Mouse (Mus musculus) frontal cortex, postnatal 25 days (tissue): ENCODE measurements around the gene Slx4ip.

Source experiments
- DNase-seq, 2 experiments: peaks; one replicate each; pipeline ENCODE4 v3.0.0; 2022; ENCODE audit warnings: low spot score in 2 of 2

Slx4ip gene

DNA sequence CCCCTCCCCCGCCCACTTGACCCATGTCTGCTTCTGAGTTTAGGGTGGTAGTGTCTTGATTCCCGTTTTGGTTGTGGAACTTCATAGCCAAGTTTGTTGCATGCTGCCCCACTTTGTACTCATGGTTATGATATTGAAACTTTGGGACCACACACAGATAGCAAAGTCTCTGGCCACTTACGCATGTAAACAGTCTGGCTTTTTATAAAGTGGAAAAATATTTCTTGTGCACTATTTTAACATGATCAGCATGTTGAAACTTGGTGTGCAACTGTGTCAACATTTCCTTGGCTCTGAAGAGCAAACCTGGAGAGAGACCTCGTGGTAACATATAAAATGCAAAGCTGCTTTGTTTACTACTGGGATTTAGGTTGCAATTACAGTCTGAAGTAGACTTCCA is 56.5 kb downstream of the Slx4ip start:
- no peak for DNase-seq

DNA sequence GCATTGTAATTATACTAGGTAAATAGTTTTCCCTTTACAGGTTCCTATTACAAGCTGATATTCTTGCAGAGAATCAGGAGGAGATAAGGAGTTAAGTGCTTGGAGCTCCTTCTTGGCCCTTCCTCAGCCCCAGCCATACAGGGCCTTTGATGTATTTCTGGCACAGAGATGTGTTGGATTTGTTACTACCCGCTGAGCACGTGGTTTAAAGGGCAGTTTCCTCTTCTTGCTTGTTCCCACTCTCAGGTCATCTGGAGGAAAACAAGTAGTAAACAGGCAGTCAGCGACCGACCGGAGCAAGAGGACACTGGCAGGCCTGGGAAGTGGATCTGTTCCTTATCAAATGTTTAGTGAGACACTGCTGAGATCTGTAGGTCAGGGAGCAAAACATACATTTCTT is 56.9 kb downstream of the Slx4ip start:
- no peak for DNase-seq

DNA sequence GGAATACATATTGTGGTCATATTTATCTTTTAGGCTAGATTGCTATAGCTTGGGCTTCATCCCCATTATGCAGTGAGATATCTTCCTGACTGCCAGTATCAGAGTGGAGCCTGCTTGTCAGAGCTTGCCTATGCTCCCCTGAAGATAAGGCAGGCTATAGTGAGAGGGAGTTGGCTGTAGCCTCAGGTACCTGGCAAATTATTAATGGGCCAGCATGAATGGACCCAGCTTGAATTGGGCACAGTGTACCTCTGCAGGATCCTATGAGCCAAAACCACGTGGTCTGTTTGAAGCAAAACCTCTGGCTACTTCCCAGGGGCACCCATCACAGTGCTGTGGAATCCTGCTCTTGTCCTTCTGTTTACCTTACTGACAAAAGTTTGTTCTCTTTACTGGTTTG is 61.2 kb downstream of the Slx4ip start:
- DNase-seq, result no peak

DNA sequence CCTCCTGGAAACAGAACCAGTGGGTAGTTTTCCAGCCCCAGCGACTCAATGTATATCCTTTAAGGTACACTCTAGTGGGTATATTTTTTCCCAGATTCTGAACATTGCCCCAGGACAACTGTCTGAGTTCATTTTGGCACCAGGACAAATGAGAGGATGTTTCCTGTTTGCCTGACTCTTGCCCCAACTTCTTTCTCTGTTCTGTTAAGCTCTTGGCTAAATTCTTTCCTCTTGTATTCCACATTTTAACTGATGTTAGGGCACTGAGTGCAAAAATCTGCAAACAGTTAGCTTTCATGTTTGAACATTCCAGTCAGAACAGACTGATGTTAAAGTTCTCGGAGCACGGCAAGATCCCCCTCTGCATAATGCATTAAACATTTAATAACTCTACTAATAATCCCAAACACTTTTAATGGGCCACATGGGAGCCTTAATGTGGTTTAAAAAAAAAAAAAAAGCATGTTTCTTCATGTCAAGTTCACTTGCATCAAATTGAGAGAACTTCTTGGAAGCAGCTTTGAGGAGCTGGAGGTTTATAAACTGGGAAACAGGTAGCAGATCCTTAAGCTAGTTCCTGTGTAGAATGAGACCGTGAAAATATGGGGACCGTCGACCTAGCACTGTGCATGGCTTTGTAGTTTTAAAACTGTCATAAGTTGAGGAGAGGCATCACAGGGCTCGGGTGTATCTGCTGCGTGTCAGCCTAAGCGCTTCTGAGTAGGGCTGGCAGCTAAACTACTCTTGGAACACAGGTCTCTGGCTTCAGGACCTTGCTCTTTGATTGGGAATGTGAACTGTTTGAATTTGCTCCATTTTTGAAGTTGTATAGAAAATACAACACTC is 64.9 kb downstream of the Slx4ip start:
- no peak for DNase-seq

DNA sequence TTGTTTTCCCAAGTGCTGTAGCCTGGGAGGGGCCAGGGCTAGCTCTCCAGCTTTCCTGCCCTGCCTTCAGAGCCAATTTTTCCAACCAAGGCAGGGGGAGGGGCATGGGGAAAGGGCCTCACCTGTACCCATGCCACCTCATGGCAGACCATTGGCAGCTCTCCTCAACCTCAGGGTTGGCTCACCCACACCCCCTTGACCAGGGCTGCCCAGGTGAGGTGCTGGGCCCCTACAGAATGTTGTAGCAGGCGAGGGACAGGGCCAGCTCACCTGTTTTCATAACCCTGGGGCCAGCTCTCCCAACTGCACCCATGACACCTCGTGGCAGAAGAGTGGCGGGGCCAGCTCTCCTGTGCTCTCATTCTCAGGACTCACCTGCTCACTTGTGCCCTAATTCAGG is 67.7 kb downstream of the Slx4ip start:
- no peak for DNase-seq

DNA sequence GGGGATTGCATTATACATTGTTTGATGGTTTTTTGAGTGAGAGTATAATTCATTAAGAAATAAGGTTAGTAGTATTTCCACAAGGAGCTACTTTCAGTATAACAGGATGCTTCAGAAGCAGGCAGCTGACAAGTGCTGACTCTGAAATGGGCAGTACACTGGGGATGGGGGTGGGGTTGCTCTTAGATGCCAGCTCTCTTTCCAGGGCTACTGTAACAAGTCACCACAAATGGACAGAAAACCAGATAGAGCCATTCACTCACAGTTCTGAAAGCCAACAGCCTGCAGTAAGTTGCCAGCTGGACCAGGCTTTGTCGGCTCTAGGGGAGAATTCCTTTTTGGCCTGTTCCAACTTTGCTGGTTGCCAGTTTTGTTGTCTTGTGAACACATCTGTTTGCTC is 84.8 kb downstream of the Slx4ip start:
- DNase-seq, result no peak

DNA sequence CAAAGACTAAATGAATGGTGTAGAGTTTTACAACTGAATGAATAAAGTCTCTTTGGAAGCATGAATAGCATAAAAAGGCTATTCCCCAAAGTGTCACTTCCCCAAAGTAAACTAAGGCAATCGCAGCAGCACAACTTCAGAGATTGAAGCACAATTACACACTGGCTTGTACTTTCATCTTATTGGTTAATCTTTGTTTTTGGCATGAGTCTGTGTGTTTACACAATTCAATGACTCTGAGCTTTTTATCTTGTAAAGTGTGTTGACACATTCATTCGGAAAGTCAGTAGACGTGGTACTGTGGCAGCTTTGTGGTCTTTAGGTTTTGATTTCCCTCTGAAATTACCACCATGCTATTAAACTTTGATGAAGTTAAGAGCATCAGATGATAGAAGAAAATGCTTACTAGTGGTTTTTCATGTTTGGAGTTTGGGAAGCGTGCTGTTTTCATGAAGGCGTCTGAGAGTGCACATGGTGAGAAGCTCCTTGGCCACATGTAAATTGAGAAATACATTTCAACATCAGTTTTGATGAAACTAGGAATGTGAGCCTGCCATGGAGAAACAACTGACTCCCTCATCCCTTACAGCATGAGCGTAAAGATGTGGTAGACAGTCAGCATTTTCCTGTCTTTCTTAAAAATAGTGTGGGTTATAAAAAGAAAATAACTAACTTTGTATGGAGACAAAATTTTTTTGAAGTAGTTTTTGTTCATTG is 88.2 kb downstream of the Slx4ip start:
- DNase-seq, result no peak

DNA sequence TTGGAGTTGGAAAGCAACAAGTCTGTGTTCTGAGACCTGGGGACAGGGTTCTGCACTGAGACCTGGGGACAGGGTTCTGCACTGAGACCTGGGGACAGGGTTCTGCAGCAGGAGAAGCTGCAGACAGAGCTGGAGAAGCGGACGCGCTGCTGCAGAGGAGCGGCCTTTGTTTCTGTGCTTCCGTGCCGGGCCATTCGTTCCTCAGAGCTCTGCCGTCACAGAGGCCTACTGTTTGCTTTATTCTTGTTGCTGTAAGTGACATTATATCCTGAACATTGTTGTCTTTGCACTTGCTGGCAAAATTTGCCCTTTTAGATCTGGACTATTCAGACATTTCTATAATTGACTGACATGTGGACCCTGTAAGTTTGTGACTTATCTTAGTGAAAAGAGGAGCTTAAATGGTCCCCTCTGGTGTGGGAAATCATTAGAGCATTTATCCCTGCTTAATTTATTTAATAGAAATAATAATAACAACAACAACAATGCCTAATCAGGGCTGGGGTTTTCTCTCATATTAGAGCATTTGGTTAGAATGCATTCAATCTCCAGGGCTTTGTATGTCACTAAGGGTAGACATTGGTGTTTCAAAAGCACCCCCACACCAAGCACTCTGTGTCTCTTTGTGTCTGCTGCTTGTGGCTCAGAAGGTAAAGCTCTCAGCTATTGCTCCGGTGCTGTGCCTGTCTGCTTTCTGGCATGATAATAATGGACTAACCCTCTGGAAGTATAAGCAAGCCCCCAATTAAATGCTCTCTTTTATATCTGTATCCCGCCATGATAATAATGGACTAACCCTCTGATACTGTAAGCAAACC is 90.3 kb downstream of the Slx4ip start:
- no peak for DNase-seq

DNA sequence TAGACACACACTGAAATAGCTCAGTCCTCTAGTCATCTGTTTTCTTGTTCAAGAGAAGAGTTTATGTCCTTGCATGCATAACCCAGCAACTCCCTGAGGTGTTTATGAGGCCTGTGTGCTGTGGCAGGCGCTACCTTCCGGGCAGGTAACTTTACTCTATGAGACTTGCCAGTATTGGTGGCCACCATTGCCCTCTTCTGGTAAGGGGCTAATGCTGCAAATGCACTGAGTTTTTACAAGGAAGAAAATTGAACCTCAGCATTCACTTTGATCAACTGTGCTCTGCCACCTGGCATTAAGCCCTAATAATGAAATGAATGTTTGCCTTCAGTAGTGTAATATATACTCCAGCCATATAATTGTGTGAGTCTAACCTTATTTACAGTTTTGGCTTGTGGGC is 92.9 kb downstream of the Slx4ip start:
- no peak for DNase-seq

DNA sequence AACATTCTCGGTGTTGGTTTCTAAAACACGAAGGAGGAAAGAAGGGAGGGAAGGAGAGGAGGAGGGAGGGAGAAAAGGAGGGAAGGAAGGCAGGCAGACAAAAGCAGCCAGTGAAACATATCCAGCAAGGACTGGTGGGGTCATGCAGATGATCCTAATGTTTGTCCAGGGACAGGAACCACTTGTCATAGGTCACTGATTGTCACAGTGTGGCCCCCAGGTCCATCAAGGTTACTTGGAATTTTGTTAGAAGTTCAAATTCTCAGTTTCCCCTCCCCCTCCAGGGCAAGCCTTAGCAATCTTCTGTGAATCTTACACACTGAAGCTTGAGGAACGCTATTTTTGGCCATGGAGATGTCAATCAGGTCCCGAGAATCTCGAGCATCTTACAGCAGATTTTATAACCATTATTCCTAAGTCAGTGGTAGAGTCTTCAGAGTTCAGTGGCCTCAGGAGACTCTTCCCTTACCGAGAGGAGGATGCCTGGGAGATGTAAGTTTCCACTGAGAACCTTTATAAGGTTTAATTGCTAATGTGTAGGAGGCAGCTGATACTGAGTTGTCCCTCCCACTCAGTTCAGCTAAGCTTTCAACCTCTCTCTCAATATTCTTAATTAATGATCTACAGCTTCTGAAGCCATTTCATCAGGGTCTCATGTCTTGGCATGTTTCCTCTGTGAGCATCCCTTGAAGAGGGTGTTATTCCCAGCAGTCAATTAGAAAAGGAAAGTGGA is 95.1 kb downstream of the Slx4ip start:
- DNase-seq, result no peak

DNA sequence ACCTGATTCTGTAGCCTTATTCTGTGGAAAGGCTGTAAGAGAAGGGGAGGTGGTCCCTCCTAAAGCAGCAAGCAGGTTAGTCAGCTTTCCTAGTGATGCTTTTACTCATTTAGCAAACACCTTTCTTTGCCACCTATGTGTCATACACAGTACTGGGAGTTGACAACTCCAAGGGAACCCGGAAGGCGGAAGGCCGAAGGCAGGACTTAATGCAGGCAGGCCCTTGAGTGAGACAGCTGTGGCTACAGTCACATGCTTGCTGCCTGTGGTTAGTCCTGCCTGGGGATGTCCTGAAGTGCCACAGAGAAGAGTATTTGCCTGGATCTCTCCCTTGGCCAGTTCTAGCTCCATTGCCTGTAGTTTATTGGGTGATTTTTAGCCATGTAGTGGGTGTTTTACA is 102.1 kb downstream of the Slx4ip start:
- DNase-seq, result no peak

DNA sequence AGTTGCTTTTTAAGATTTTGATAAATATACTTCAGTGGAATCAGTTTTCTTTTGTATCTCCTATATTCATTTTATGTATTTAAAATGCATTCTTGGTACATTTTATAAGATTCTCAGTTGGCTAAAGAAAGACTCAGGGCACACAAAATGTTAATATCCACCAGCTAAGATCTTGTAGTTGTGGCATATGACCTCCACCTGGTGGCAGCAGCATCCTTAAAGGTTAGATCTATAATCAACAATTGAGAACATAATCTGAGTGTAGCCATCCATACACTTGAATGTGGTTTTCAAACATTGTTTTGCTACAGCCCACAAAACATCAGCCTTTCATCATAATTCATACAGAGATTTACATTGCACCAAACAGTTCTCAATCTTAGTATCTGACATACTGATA is 106.1 kb downstream of the Slx4ip start:
- no peak for DNase-seq

DNA sequence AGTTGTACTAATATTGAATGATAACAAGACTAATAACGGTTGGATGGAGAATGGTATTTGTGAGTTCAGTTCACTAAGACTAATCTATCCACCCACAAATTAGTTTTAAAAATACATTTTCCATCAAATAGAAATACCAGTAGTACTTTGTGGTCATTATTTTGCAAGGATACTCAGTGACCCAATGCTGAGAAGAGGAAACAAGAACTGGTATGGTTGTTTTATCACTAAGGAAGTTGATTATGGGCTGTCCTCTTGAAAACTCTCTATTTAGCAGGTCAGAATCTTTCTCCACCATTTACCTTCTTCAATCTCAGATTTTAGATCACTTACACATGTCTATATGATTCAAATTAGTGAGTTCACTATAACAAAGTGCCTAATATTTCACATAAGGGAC is 111.0 kb downstream of the Slx4ip start:
- DNase-seq, result no peak

DNA sequence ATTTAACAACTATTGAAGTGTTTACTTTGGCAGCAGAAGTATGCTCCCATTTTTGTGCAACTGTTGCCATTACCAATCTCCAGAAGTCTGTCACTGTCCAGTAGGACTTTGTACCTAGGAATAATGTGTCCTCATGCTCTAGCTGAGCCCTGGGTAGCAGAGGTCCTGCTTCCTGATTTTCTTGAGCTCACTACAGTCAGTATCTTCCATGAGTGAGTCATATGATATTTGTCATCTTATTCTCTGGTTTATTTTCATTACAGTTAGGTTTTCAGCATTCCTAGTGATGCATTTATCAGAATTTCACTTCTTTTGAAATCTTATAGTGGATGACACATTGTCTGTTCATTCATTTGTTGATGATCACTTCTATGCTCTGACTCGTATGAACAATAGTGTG is 115.6 kb downstream of the Slx4ip start:
- no peak for DNase-seq

DNA sequence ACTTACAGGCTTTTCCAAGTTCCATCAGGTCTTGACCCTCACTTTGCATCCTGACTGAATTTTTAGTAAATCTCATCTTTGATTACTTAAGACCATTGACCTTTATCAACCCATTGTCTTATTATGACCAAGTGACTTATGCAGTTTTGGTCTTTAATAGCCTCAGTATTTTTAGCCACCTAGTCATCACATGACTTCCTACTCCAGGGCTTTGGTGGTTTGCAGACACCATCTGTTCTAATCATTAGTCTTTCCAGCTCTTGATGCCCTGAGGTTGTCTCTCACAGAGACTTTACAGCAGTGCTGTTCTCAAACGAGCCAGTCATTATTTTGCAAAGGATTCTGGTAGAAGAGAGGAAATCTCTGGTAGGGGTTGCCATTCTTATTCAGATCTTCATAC is 121.0 kb downstream of the Slx4ip start:
- no peak for DNase-seq

DNA sequence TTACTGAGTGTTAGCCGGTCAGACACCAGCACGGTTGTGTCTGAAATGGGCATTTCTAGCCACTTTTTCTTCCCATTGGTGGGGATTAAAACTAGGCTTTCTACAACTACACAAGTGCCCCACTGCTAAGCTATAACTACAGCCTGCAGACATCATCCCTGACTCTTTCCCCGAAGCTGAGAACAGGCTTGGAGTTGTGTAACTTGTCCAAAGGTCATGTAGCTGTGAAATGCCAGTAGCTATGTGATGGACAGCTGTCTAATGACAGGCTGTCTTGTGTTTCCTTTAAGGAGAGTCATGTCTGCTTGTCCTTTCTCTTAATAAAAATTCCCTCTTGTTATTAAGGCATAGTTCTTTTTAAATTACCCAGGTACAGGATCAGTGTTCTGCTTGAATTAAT is 122.1 kb downstream of the Slx4ip start:
- no peak for DNase-seq

DNA sequence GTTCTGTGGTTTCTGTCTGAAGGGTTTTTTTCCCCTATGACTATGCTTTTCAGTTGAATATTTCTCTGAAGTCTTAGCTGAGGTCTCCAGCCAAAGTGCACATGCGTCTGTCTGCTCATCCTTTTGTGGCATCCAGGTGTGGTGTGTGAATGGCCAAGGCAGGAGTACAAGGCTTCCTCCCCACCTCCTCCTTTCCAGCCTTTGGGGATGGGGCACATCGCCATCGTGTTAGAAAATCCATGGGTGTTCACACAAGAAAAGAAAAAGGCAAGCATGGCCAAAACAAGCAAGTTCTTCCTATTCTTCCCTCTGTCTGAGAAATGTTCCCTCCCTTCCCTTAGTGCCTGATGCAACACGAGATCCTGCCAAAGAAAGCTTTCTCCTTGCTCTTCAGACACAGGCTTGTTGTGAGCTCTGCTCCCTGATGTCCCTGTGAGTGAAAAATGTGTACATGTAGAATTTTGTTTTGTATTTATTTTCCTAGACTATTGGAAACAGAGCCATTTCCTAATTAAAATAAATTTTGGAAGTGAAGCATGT is 122.9 kb downstream of the Slx4ip start:
- no peak for DNase-seq

DNA sequence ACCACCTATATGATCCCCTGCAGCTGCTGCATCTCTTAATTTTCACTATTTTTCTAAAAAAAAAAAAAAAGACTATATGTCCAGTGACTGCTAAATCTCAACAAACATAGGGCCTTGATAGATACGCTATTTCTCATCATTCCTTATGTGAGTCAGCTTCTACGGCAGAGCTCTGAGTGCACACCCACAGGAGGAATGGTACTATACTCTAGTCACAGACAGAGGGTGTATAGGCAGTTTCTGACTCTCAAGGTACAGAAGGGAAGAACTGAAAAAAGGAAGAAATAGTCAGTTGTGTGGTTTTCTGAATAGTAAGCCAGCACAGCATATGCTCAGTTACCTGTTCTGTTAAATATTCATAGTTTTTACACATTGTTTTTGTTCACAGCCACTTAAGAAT is 123.4 kb downstream of the Slx4ip start:
- no peak for DNase-seq

DNA sequence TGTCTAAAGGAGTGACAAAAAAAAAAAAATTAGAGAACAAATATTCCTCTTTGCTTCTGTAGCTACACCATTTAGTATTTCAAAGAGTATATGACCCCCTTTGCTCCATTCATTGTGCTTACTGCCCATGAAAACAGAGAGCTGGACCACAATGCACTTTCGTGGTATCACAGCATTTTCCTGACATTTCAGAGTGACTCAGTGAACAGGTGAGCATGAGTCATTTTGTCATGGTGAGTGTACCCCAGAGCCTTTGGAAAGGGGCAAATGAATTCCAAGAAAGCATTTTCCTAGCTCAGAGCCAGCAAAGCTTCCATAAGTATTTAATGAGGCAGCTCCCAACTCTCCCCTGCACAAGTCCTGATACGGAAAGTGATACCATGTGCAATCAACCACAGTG is 153.1 kb downstream of the Slx4ip start:
- no peak for DNase-seq

DNA sequence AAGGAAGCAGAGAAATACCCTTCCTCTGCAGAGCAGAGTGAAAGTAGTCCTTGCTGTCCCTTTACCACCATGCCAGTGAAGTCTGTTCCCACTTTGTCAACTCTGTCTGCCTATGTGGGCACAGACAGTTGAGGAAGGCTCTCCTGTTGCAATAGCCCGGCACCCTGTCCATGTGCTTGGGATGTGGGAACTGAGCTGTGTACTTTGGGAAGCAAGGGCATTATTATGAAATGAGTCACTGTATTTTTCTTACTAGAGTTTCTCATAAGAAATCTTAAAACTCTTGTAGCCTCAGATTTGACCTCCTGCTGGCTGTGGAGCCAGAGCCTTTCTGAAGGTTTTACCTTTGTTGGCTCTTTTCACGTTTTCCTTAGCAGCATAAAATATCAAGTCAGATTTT is 158.3 kb downstream of the Slx4ip start:
- DNase-seq, result no peak

DNA sequence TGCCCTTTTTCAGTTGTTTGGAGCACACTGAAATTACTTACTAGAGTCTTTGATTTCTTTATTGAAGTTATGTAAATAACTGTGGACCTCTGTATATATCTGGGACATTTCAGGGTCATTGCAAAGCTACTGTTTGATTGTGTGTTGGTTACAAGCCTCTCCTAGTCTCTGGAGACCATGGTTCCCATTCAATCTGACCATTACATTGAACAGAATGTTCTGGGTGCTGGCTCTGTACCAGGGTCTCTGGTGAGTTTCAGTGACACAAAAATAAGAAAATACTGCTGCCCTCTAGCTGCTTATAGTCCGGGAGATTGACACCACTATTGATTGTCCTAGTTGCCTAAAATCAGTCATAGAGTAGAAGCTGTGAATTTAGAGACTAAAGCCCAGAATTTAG is 158.9 kb downstream of the Slx4ip start:
- DNase-seq, result no peak

DNA sequence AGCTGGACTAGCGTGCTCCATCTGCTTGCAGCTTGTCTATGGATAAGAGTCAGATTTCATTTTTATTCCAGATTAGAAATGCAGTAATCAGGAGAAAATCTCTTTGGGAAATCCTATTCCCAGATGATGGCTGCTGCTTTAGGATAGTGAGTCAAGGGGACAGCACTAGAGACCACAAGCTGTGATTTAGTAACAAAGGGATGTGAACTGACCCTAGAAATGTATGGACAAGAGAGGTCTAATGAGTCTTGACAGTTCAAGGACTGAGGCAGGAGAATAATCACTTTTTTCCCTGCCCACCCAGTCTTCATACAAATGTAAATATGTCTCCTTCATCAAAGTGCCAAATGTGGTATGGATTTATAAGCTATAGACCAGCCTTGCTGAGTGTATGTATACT is 172.8 kb downstream of the Slx4ip start:
- no peak for DNase-seq
